Mouse (Mus musculus): ENCODE measurements around the gene Rpl35a.
"Not testable (repeated sequence)": the region's sequence is repeated elsewhere in the genome, so short reads cannot be mapped to it uniquely, and the experiment has no call there.

The Rpl35a gene

DNA sequence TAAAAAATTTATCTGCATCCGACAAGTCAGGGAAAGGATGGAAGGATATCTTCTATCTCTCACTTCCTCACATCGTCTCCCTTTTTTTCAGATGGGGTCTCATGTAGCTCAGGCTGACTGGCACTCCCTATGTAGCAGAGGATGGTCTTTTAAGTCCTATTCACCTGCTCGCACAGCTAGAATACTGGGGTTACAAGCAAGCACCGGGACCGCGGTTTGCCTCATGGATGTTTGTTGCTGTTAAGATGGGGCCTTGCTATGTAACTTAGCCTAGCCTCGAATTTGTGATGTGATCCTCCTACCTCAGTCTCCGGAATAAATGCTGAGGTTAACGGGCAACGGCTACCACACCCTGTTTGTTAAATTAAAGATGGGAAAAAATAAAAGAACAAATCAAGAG lies 598 bp upstream of the Rpl35a start:
- no peak for DNase-seq (ENCODE audit: low spot score in 2 of 2)

DNA sequence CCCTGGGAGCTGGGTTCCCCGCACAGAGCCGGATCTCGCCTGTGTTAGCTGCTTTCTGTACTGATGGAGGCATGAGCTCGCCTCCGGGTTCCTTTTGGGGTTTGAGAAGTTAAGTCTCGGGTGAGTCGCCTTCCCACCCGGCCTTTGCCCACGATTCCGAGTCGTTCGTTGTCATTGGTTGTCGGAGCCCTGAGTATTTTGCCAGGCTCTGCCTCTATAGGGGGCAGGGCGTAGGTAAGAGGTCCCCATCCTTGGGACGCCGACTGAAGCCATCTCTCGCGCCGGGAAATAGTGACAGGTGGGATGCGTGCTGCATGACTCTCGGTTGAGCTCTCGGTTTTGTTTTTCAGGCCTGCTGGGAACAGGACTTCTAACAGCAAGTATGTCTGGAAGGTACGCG lies 533 bp downstream of the Rpl35a start:
- DNase-seq (ENCODE audit: low spot score in 2 of 2) = no peak

DNA sequence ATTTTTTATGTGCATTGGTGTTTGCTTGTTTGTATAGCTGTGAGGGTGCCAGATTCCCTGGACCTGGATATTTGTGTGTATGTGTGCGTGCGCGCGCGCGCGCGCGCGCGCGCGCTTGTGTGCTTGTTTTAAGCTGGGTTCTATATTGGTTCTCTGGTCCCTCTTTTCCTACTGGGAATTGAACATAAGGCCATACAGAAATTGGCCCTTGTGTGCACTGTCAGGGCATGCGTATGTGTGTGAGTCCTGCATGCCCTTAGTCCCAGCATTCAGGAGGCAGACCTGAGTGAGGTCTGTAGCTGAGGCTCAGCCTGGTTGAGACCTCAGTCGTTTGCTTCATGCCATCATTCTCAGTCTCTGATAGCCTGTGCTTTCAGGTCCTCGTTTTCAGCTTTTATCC lies 1.8 kb downstream of the Rpl35a start:
- no peak for DNase-seq (ENCODE audit: low spot score in 2 of 2)

DNA sequence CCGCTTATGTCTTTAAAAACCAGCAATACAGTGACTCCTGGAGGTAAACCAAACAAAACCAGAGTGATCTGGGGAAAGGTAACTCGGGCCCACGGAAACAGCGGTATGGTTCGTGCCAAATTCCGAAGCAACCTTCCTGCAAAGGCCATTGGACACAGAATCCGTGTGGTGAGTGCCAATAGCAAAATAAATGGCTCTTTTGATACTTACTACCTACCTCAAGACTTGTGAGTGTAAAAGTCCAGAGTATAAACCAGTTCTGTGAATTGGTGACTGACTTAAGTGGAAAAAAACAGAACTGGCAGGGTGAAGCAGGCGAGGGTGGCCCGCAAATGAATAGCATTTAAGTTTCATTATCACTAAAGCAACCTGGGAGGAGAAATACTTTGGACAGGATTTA lies 2.4 kb downstream of the Rpl35a start:
- not testable (repeated sequence) for DNase-seq (ENCODE audit: low spot score in 2 of 2)

DNA sequence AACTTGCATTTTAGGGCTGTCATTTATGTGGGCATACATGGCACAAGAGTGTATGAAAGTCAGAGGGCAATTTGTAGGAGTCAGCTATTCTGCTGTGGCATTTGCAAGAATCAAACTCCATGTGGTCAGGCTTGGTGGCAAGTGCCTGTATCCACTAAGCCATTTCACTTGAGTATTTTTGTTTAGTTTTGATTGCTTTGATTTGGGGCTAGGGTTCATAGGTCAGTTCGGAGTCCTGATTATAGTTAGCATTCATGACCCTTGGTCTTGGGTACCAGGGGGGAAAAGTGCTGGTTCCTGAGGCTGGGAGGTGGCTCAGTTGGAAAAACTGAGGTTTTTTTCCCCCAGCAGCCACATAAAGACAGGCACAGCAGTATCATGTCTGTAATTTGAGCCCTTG lies 3.2 kb downstream of the Rpl35a start:
- no peak for DNase-seq (ENCODE audit: low spot score in 2 of 2)

DNA sequence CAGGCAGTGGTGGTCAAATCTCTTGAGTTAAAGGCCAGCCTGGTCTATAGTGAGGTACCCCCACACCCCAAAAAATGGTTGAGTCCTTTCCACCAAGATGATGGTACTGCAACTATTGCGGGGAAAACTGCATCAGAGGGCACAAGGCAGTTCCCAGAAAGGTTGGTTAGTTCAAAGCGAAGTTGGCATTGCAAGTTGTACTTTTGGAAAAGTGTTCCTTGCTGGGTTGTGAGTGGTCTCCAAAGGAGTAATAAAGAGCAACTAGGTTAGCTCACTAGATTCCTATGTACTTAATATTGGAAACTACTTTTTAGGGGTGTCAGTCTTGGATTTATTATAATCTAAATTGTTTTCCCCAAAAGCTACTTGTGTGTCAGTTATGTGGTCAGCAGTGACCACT lies 4.7 kb downstream of the Rpl35a start:
- DNase-seq (ENCODE audit: low spot score in 2 of 2) = no peak

DNA sequence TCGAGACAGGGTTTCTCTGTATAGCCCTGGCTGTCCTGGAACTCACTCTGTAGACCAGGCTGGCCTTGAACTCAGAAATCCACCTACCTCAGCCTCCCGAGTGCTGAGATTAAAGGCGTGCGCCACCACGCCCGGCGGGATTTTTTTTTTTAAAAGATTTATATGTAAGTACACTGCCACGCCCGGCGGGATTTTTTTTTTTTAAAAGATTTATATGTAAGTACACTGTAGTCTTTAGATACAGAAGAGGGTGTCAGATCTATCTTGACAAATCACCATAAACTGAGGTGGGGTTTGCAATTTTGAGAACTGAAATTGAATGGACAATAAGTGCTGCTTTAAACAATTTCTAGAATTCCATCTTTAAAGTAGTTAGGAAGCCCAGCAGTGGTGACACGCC lies 5.1 kb downstream of the Rpl35a start:
- no peak for DNase-seq (ENCODE audit: low spot score in 2 of 2)

DNA sequence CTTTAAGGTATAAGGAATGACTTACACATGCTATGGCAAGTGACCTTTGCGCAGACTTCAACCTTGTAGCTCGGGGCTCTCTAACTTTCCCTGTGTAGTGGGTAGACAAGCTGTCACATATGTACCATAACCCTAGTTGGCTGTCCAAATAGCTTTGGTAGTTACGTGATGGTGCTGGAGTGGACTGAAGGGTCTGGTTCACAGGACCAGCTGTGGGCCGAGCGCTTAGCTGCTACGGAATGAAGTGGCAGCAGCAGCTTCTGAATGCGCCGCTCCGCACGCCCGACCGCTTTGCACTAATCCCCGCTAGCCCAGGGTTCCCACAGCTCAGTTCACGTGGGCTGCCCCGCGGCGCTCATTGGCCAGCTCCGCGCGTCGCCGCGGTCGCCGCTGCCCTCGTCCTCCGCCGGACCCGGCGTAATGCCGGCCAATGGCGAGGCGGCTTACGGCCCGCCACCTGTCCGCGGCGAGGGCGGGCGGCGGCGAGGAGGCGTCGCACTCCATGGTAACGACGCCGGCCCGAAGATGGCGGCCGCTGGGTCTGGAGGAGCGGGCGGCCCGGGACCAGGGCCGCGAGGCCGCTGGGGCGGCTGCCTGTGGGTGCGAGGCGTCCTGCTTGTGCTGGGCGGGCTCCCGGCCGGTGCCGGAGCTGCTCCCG lies 5.9 kb downstream of the Rpl35a start, which contains the start of gene Lmln:
Lmln (plus strand) TSS at position 498 of the 658 bp plus-strand sequence.
- DNase-seq (ENCODE audit: low spot score in 2 of 2) = peak; percentile 73 to 89

DNA sequence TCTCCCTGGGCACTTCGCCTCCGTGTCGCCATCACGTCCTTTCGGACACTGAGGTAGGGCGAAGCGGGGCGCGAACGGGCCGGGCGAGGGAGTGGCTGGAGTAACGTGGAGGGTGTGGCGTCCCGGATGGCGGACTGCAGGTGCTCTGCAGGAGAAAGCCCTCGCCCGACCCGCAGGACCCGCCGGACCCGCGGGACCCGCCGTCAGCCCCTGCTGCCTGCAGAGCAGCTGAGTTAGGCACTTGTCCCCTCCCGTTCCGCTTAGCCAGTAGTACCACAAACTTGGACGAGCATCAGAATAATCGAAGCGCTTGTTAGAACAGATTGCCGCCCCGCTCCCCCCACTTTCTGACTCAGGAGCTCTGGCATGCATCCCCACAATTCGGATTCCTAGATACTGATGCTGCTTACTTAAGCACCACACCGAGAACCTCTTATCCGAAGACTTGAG lies 6.5 kb downstream of the Rpl35a start:
- peak; percentile 51 to 56 for DNase-seq (ENCODE audit: low spot score in 2 of 2)

DNA sequence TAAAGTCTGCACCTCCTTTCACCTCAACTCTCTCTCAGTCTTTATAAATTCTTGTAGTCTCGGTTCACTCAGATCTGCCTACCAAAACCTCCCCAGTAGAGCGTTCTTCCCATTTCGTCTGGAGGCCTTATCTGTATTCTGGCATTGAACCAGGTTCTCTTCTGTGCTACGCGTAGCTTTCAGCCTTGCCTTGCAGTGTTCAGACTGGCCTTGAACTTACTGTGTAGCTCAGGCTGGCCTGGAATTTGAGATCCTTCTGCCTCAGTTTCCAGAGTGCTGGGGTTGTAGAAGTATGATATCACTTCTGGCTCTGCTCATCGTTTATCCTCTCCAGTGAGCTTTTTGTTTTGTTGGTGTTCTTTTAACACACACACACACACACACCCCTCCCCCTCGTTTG lies 7.0 kb downstream of the Rpl35a start:
- no peak for DNase-seq (ENCODE audit: low spot score in 2 of 2)

DNA sequence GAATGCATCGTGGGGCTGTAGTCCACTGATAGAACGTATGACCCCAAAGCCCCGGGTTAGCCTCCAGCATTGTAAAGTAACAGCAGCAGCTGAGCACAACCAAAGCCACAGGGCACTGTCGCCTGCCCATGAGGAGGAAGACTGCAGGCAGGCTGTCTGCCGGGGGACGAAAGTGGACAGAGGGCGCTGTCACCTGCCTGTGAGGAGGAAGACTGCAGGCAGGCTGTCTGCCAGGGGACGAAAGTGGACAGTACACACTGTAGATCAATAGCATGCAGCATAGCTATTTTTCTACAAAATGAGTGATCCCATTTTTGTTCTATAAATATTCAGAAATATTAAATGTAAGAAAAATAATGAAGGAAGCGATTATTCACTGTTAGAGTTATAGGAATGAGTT lies 8.4 kb downstream of the Rpl35a start:
- no peak for DNase-seq (ENCODE audit: low spot score in 2 of 2)

DNA sequence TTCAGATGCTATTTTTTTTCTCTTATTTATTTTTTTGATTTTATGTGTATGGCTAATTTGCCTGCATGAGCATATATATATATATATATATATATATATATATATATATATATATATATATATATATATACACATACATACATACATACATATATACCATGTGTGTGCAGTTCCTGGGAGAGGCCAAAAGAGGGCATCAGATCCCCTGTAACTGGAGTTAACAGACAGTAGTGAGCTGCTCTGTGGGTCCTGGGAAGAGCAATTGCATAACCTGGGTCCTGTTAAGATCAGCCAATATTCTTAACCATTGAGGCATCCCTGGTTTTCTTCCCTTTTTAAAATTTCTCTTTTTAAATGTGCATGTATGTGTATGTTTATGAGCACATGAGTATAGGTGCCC lies 14.7 kb downstream of the Rpl35a start:
- no peak for DNase-seq (ENCODE audit: low spot score in 2 of 2)

DNA sequence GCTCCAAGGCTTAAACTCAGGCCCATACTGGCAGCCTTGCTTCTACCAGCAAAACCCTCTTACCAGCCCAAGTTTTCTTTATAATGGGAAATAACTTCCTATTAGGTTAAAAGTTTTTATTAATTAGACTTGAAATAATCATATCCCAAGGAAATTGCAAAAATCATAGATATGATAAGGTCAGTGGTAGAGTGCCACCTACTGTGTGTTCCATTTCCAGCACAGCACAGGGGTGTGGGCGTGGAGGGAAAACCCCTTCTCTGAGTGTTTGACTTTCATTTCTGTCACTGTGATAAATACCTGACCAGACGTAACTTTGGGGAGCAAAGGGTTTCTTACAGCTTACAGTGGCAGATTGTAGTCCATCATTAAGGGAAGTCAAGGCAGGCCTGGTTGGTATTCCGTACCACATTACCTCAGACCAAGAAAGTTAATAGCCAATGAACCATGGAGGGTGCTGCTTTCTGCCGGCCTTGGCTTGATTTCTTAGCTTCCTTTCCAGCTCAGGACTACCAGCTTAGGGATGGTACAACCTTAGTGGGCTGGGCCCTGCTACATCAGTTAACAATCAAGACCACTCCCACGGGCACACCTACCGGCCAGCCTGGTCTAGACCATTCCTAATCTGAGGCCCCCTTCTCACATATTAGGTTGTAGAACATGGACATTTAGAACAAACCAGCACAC lies 16.8 kb downstream of the Rpl35a start:
- DNase-seq (ENCODE audit: low spot score in 2 of 2) = no peak

DNA sequence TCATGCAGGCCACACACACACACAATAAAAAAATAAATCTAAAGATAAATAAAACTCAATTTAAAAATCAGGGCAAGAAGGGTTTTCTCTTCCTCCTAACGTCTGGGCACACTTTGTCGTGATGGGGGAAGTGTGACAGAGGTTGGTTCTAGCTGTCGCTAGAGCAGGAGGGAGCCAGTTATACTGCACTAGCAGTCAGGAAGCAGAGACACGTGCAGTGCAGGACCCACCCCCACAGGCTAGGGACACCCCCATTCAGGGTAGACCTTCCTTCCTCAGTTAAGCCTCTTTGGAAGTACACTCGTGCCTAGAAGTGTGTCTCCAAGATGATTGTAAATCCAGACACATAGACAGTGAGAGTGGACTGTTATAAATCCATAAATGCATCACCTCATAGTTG lies 18.7 kb downstream of the Rpl35a start:
- DNase-seq (ENCODE audit: low spot score in 2 of 2) = no peak

DNA sequence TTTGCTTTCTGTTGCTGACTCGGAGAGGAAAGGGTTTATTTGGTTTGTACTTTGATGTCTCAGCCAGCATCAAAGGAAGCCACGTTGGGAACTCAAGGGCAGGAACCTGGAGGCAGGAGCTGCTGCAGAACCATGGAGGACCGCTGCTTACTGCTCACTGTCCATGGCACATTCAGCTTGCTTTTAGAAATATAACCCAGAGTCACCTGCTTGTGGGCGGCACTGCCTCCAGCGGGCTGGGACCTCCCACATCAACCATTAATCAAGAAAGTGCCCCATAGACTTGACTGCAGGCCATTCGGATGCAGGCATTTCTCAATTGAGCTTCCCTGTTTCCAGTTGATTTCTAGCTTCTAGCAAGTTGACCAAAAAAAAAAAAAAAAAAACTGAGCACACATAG lies 19.8 kb downstream of the Rpl35a start:
- no peak for DNase-seq (ENCODE audit: low spot score in 2 of 2)

DNA sequence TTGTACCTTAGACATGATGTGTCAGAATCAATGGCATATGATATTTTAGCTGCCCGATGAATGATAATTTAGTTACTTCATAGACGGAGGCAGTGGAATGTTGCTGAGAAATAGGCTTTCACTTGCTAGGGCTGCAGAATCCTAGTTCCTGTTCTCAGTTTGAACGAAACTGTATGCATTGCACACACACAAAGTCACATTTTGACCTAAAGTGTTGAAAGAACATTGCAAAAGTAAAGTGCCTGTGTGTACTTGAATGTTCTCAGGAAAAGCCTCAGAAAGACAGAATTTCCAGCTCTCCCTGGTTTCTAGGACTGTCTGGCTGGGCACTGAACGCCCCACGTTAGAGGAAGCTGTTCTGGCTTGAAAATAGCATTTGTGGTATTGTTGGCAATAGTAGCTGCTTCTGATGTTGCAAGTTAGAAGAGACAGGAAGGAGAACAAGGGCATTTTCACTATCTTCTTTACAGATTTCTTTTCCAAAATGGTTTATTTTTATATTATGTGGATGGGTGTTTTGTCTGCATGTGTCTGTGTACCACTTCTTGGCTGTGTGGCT lies 20.9 kb downstream of the Rpl35a start:
- no peak for DNase-seq (ENCODE audit: low spot score in 2 of 2)

DNA sequence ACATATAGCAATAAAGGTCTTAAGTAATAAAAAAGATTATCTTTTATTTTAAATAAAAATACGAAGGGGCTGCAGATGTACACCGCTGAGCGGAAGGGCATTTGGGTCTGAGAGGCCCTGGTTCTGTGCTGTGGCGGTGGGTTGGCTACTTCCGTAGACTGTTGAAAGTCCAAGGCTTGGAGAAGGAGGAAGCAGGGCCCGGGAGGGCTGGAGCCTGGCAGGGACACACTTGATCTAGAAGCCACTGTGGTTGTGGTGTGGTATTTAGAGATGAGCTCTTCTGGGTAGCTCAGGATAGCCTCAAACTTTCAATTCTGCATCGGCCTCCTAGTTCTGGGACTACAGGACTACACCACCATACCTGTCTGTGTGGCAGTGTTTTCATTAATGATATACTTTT lies 23.8 kb downstream of the Rpl35a start:
- DNase-seq (ENCODE audit: low spot score in 2 of 2) = no peak

DNA sequence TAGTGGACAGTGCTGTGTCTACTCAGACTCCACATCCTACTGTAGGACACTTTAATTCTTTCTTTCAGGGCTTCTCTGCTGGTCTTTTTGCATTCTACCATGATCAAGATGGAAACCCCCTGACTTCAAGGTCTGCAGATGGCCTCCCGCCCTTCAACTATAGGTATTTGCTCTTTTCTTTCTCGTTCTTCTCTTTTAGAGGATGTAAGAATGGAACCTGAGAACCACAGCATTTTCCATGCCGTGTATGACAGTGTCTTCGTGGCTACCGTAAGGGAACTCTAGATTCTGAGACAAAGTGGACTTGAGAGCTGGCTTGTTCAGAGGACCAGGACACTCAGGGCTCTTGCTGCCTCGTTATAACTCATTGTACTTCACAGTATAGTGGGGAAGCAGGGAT lies 26.7 kb downstream of the Rpl35a start:
- DNase-seq (ENCODE audit: low spot score in 2 of 2) = no peak

DNA sequence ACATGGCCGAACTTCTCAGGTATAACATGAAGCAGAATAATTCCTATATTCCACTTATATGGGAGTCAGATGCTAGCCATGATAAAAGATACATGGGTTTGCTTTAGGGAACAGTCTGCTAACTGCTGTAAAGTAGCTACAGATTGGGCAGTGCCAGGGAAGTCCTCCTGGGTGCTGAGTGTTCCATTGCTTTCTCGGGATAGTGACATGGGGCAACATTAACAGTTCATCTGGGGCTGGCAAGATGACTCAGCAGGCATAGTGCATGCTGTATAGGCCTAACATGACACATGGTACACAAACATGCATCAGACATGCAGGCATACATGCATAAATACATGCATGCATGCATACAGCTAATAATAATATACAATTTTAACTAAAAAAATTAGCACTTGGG lies 27.7 kb downstream of the Rpl35a start:
- DNase-seq (ENCODE audit: low spot score in 2 of 2) = no peak

DNA sequence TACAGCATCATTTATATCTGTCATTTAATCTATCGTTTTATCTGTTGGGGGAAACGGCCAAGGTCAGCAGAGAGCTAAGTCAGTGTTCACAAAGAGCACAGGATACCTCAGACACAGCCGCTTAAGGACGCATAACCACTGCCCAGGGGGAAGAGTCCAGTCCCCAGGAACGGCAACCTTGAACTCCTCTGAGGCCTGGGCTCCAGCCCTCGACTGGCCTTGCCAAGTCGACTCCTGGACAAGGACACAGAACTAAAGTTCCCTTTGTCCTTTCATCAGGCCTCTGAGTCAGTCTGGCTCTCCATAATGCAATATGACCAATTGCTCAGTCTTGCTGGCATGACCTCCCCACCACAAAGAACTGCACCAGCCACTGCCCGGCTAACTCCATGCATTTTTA lies 29.4 kb downstream of the Rpl35a start:
- no peak for DNase-seq (ENCODE audit: low spot score in 2 of 2)

Measured in urinary bladder, postnatal 36 days (tissue).